Mouse (Mus musculus) lung, adult 2 months (tissue): ENCODE results near the gene Gm20695.

Source experiments
- CTCF ChIP-seq: fragments of 200-500 bp; IDR thresholded peaks from 2 replicates; pipeline ENCODE4 v1.5.1; 2011; ENCODE audit warnings: mild to moderate bottlenecking, low read length, control low read depth; ENCODE audit not compliant: insufficient read depth
- POLR2A ChIP-seq: fragments of 200-500 bp; IDR thresholded peaks from 2 replicates; pipeline ENCODE4 v1.6.1; 2011; ENCODE audit warnings: low read depth, mild to moderate bottlenecking, control low read depth, low read length, borderline replicate concordance; ENCODE audit errors: extremely low read depth

GRCm38 (mm10) chr16:3855776-3856175 lies 28.7 kb upstream of the Gm20695 start:
- TF ChIP-seq POLR2A, result no peak
- TF ChIP-seq CTCF, result no peak
